Mouse (Mus musculus) heart, adult 2 months (tissue): ENCODE data around the gene Cdc42ep5.

Experiments
- CTCF ChIP-seq: fragments of 200-600 bp; IDR thresholded peaks from 2 replicates; pipeline ENCODE4 v1.8.1; 2022; ENCODE audit warnings: antibody characterized with exemption, mild to moderate bottlenecking, moderate library complexity
- POLR2A ChIP-seq: fragments of 200-500 bp; IDR thresholded peaks from 2 replicates; pipeline ENCODE4 v1.6.1; 2011; ENCODE audit warnings: mild to moderate bottlenecking, low read depth, low read length, control low read depth; ENCODE audit not compliant: insufficient read depth

GRCm38 (mm10) chr7:4132581-4132980, 32.1 kb downstream of the Cdc42ep5 start:
- TF ChIP-seq CTCF: no peak
- no peak for TF ChIP-seq POLR2A
